Comparison of ENCODE assay signal across 8 mouse cellular contexts in genomic region chr2:122028756-122029700, GRCm38 (mm10). TPM values are rescaled to one million over a fixed set of nuclear protein-coding genes. Genes with fewer than 3 reads are reported as not detected.
DNase-seq lines count a peak whose midpoint lies in the region; ATAC-seq and TF ChIP-seq lines count a peak whose summit lies in the region.

No protein-coding gene starts in this region.

- peak; percentile 18; the same call in 1 of the 2 replicates for TF ChIP-seq CTCF in intestine, postnatal 0 days (IDR thresholded peaks at IDR 0.05; ENCODE audit: low read depth)

- peak overlapping the region; percentile 84 for H3K4me3 ChIP-seq in intestine, postnatal 0 days (ENCODE audit: low read depth, low read length)
- peak overlapping the region; percentile 92 for H3K4me3 ChIP-seq in liver, embryonic 13.5 days (replicated peaks)
- peak overlapping the region; percentile 56 for H3K4me3 ChIP-seq in myocyte

- TF ChIP-seq POLR2A in myocyte (IDR thresholded peaks at IDR 0.05; ENCODE audit: insufficient read length, low read depth) = no peak

- peak overlapping the region; percentile 84 for H3K4me2 ChIP-seq in intestine, postnatal 0 days (replicated peaks; ENCODE audit: low read depth)
- peak overlapping the region; percentile 78 for H3K4me2 ChIP-seq in liver, embryonic 13.5 days
- H3K4me2 ChIP-seq in myocyte (ENCODE audit: low read depth) = peak overlapping the region; percentile 65

- peak; percentile 55 for ATAC-seq in intestine, postnatal 0 days
- ATAC-seq in liver, embryonic 13.5 days (ENCODE audit: low read depth) = peak; percentile 57

- peak; percentile 47 for DNase-seq in retina, embryonic 14.5 days (ENCODE audit: low spot score)
- DNase-seq in retina, postnatal 1 day = no peak
- DNase-seq in c-Kit-positive CD71-positive TER-119-positive erythroid progenitor cells, embryonic 14.5 days (ENCODE audit: low spot score) = peak; percentile 52
- peak; percentile 34 to 36 for DNase-seq in gastrocnemius, adult 8-10 months (ENCODE audit: low spot score in 2 of 2)
- peak; percentile 39 for DNase-seq in liver, embryonic 13.5 days
- DNase-seq in urinary bladder, postnatal 14 days (ENCODE audit: low spot score) = peak; percentile 38

- H3ac ChIP-seq in myocyte (ENCODE audit: control insufficient read depth, insufficient read length) = peak overlapping the region; percentile 82

- peaks cover 44% of the 10 kb centered on the region for H3K79me2 ChIP-seq in myocyte (ENCODE audit: control insufficient read depth, insufficient read depth)

- no peaks in the 10 kb centered on the region for H3K36me3 ChIP-seq in intestine, postnatal 0 days (ENCODE audit: control insufficient read depth, insufficient read depth)
- H3K36me3 ChIP-seq in liver, embryonic 13.5 days = peaks cover 28% of the 10 kb centered on the region
- peaks cover 17% of the 10 kb centered on the region for H3K36me3 ChIP-seq in myocyte (ENCODE audit: control insufficient read depth, insufficient read depth)

- H3K27me3 ChIP-seq in intestine, postnatal 0 days (replicated peaks; ENCODE audit: control insufficient read depth, insufficient read depth, low read length) = no peaks in the 10 kb centered on the region
- no peaks in the 10 kb centered on the region for H3K27me3 ChIP-seq in liver, embryonic 13.5 days
- H3K27me3 ChIP-seq in myocyte (ENCODE audit: control insufficient read depth, insufficient read depth, insufficient read length) = no peaks in the 10 kb centered on the region

- 0 out of 2 replicates have a peak, but pooled peaks cover 6% of the 10 kb centered on the region for H3K4me1 ChIP-seq in intestine, postnatal 0 days (replicated peaks; ENCODE audit: control insufficient read depth, insufficient read depth, low read length)
- peaks cover 46% of the 10 kb centered on the region for H3K4me1 ChIP-seq in liver, embryonic 13.5 days (replicated peaks)

- H3K9me3 ChIP-seq in intestine, postnatal 0 days (ENCODE audit: control insufficient read depth) = no peaks in the 10 kb centered on the region
- H3K9me3 ChIP-seq in liver, embryonic 13.5 days (replicated peaks) = no peaks in the 10 kb centered on the region

- under 1% methylated on average over 71 of the region's 71 CpGs for WGBS in intestine, postnatal 0 days
- under 1% methylated on average over 70 of the region's 71 CpGs for WGBS in liver, embryonic 13.5 days (ENCODE audit: insufficient replicate concordance)

- H3K9ac ChIP-seq in intestine, postnatal 0 days (ENCODE audit: low read depth, low read length) = peak overlapping the region; percentile 88
- peak overlapping the region; percentile 96 for H3K9ac ChIP-seq in liver, embryonic 13.5 days

- peak overlapping the region; percentile 89 for H3K27ac ChIP-seq in intestine, postnatal 0 days (ENCODE audit: low read depth, low read length)
- H3K27ac ChIP-seq in liver, embryonic 13.5 days = peak overlapping the region; percentile 98

TF ChIP-seq in myocyte, 11 proteins besides CTCF, POLR2A, EP300 and RAD21:
- TF ChIP-seq MYOG (IDR thresholded peaks at IDR 0.05; ENCODE audit: control insufficient read depth in 1 of 3, insufficient read depth in 1 of 3, insufficient read length in 2 of 3, low read depth in 2 of 3) (no peak), MAX (IDR thresholded peaks at IDR 0.05; ENCODE audit: low read depth) (no peak), CEBPB (IDR thresholded peaks at IDR 0.05; ENCODE audit: insufficient read depth, poor library complexity, severe bottlenecking) (no peak), POLR2AphosphoS2 (IDR thresholded peaks at IDR 0.05; ENCODE audit: insufficient read length, low read depth) (no peak), USF1 (IDR thresholded peaks at IDR 0.05; ENCODE audit: low read depth) (no peak), SRF (IDR thresholded peaks at IDR 0.05; ENCODE audit: control insufficient read depth, insufficient read length, low read depth) (no peak), MYOD1 (IDR thresholded peaks at IDR 0.05; ENCODE audit: control insufficient read depth in 1 of 3, insufficient read length in 2 of 3, low read depth in 2 of 3) (no peak), REST (IDR thresholded peaks at IDR 0.05; ENCODE audit: insufficient read depth, insufficient read length) (no peak), TCF3 (IDR thresholded peaks at IDR 0.05; ENCODE audit: insufficient read length, low read depth) (no peak), E2F4 (IDR thresholded peaks at IDR 0.05; ENCODE audit: insufficient read depth) (no peak), TCF12 (IDR thresholded peaks at IDR 0.05; ENCODE audit: insufficient read depth, poor library complexity, severe bottlenecking) (no peak)

RNA-seq across cellular contexts. Expression of gene Eif3j1, which starts 0.7 kb away (rescaled TPM):
- 10 to 100 TPM; 33.9 to 42.2 (median 37.6) TPM for total RNA-seq in gastrocnemius, adult 8-10 months (2022)
- 7.8 and 7.9 TPM in 2 replicates for polyA plus RNA-seq in intestine, postnatal 0 days (2015; fragmentation: Nextera tagmentation; extraction: Ambion mirVana)
- 11.0 and 13.7 TPM in 2 replicates for polyA plus RNA-seq in liver, embryonic 13.5 days (2015; fragmentation: Nextera tagmentation; extraction: Ambion mirVana)
- polyA plus RNA-seq in myocyte (2012; fragmentation: generic; extraction: Trizol) = 6.1 TPM
